Mouse (Mus musculus): ENCODE data around the gene Gm826.

The Gm826 gene

GRCm38 (mm10) chr2:160275959-160276657, 57.9 kb downstream of the Gm826 start:
- no peak for DNase-seq (ENCODE audit: low read depth, low spot score)

- no peak for DNase-seq (ENCODE audit: low read depth, low spot score)
Measured at GRCm38 (mm10) chr2:160267828-160268453, 66.0 kb downstream of the Gm826 start.

GRCm38 (mm10) chr2:160263861-160264260, 70.1 kb downstream of the Gm826 start:
- DNase-seq (ENCODE audit: low read depth, low spot score): no peak

- DNase-seq (ENCODE audit: low read depth, low spot score): no peak
Measured at GRCm38 (mm10) chr2:160261538-160261937, 72.4 kb downstream of the Gm826 start.

All from retina, postnatal 7 days (tissue).